Mouse (Mus musculus): ENCODE measurements around the gene Pebp1. TPM values are rescaled to one million over a fixed set of nuclear protein-coding genes. Genes with fewer than 3 reads are reported as not detected.

The Pebp1 gene
- polyA plus RNA-seq, 1 experiment, result 38.5 TPM

DNA sequence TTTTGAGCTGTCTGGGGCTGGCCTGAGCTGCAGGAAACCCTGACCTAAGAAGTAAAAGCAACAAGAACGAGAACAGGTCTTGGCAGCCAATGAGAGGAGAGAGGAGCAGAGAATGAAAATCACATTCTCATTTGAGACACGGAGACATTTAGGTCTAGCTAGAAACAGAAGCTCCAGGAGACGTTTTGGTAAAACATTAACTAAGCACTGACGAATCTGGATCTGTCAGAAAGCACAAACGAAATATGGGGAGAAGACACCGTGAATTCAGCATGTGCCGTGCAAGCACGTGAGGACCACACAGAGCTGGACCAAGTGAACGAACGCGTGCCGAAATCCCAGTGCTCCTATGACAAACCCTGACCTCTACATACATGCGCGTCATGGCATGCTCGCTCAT is 29.1 kb downstream of the Pebp1 start:
- H3K9me3 ChIP-seq (ENCODE audit: control insufficient read depth, low read length), result peaks cover 1% of the 10 kb centered on the region
- H3K4me3 ChIP-seq (replicated peaks), result no peak overlapping the region
- H3K4me1 ChIP-seq (ENCODE audit: control insufficient read depth), result no peaks in the 10 kb centered on the region
- no peak for TF ChIP-seq TAL1 (IDR thresholded peaks at IDR 0.05; ENCODE audit: low read length)
- TF ChIP-seq GATA1 (IDR thresholded peaks at IDR 0.05; ENCODE audit: low read length), result no peak
- H3K27me3 ChIP-seq (ENCODE audit: control insufficient read depth), result no peaks in the 10 kb centered on the region
- peaks cover 100% of the 10 kb centered on the region for H3K36me3 ChIP-seq (ENCODE audit: control insufficient read depth)

DNA sequence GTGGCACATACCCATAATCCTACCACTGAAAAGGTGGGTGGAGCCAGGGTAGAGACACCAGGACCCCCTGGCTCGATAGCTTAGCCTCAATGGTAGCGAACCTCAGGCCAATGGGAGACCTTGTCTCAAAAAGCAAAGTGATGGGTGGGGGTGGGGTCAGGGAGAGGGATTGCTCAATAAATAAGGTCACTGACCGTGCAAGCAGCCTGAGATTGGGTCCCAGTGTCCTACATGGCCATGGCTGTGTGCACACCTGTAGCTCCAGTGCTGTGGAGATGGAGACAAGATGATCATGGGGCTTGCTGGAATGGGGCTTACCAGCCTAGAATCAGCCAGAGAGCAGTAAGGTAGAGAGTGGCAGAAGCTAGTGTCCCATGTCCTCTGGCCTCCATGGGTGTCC is 35.7 kb downstream of the Pebp1 start:
- no peak for TF ChIP-seq GATA1 (IDR thresholded peaks at IDR 0.05; ENCODE audit: low read length)
- TF ChIP-seq TAL1 (IDR thresholded peaks at IDR 0.05; ENCODE audit: low read length), result no peak
- Histone ChIP-seq H3K27me3 (ENCODE audit: control insufficient read depth) (no peaks in the 10 kb centered on the region), H3K36me3 (ENCODE audit: control insufficient read depth) (peaks cover 94% of the 10 kb centered on the region), H3K4me1 (ENCODE audit: control insufficient read depth) (no peaks in the 10 kb centered on the region), H3K9me3 (ENCODE audit: control insufficient read depth, low read length) (no peaks in the 10 kb centered on the region), H3K4me3 (replicated peaks) (no peak overlapping the region)

DNA sequence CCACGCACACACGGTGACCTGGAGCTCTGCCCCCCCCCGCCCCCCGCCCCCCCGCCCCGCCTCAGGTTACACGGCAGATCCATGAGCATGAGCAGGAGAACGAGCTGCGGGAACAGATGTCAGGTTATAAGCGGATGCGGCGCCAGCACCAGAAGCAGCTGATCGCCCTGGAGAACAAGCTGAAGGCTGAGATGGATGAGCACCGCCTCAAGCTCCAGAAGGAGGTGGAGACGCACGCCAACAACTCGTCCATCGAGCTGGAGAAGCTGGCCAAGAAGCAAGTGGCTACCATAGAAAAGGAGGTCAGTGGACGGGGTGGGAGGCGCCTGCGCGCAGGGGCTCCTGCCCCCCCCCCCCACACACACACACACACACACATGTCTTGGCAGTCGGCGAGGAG is 36.6 kb downstream of the Pebp1 start:
- peaks cover 94% of the 10 kb centered on the region for H3K36me3 ChIP-seq (ENCODE audit: control insufficient read depth)
- TF ChIP-seq TAL1 (IDR thresholded peaks at IDR 0.05; ENCODE audit: low read length) (no peak), GATA1 (IDR thresholded peaks at IDR 0.05; ENCODE audit: low read length) (no peak)

DNA sequence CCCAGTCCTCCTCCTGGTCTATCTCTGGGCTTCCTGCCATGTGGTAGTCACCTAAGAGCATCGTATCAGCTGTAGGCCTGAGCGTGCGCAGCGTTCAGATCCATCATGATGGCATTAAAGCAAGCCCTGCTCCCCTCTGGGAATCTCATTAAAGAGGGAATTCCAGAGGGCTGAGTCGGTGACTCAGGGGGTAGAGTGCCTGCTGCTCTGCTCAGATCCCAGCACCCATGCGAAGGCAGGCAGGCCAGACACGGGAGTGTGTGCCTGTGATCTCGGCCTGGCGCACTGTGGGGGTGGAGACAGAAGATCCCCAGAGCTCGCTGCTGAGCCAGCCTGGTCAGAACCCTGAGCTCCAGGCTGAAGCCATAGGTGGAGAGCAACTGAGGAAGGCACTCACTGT is 39.1 kb downstream of the Pebp1 start:
- Histone ChIP-seq H3K4me1 (ENCODE audit: control insufficient read depth) (peaks cover 14% of the 10 kb centered on the region), H3K4me3 (replicated peaks) (no peak overlapping the region), H3K9me3 (ENCODE audit: control insufficient read depth, low read length) (no peaks in the 10 kb centered on the region), H3K27me3 (ENCODE audit: control insufficient read depth) (no peaks in the 10 kb centered on the region), H3K36me3 (ENCODE audit: control insufficient read depth) (peaks cover 94% of the 10 kb centered on the region)
- TF ChIP-seq TAL1 (IDR thresholded peaks at IDR 0.05; ENCODE audit: low read length) (no peak), GATA1 (IDR thresholded peaks at IDR 0.05; ENCODE audit: low read length) (no peak)

More for the DNA sequence above, 36.6 kb downstream of the Pebp1 start:
- Histone ChIP-seq H3K27me3 (ENCODE audit: control insufficient read depth) (no peaks in the 10 kb centered on the region), H3K4me1 (ENCODE audit: control insufficient read depth) (no peaks in the 10 kb centered on the region), H3K9me3 (ENCODE audit: control insufficient read depth, low read length) (no peaks in the 10 kb centered on the region), H3K4me3 (replicated peaks) (no peak overlapping the region)

DNA sequence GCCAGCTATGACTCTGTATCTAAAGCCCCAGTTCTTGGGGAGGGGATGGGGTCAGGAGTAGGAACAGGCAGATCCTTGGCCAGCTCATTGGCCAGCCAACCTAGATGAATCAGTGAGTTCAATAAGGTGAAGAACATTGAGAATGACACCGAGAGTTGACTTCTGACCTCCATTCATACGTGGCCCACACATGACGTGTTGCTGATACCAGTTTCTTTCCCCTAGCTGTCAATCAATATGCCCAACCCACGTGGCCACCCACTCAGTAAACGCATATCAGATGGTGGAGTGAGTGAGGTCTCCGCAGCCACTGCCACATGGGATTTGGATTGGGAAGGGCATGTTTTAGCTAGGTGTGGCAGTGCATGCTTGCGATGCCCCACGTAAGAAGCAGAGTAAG is 42.3 kb downstream of the Pebp1 start:
- no peaks in the 10 kb centered on the region for H3K9me3 ChIP-seq (ENCODE audit: control insufficient read depth, low read length)
- peaks cover 14% of the 10 kb centered on the region for H3K4me1 ChIP-seq (ENCODE audit: control insufficient read depth)
- H3K27me3 ChIP-seq (ENCODE audit: control insufficient read depth), result no peaks in the 10 kb centered on the region
- TF ChIP-seq TAL1 (IDR thresholded peaks at IDR 0.05; ENCODE audit: low read length) (no peak), GATA1 (IDR thresholded peaks at IDR 0.05; ENCODE audit: low read length) (no peak)
- peaks cover 95% of the 10 kb centered on the region for H3K36me3 ChIP-seq (ENCODE audit: control insufficient read depth)
- no peak overlapping the region for H3K4me3 ChIP-seq (replicated peaks)

DNA sequence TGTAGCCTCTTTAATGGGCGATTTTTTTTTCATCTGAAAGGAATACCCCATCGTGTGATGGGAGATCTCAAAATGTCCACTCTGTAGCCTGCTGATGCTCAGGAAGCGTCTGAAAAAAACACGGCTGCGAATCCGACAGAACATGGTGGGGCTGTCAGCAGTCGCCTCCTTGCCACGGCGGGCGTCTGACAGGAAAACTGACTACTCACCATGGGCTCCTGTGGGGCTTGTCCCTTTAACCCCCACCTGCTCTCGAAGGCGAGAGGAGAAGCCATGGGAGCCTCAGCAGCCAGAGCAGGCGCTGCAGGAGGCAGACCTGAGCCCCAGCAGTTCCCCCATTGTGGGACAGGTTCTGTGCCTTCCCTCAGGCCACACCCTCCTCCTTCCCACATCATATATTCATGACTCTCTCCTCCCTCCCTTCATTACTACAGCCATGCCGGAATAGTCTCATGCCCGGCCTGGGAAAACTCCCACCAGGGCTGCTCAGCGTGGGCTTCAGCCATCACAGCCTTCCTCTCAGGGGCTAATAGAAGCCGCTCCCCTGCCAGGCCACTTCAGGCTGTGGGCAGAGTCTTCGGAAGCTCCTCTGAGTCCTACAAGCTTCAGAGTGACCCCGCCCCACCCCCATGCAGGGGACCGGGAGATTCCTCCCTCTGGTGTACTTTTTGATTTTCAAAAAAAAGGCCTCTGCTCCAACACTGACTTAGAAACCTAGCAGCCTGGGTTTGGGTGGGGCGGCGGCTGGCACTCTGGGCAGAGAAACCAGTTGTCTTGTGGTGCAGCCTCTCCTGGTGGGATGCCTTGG is 44.5 kb downstream of the Pebp1 start:
- H3K36me3 ChIP-seq (ENCODE audit: control insufficient read depth), result peaks cover 90% of the 10 kb centered on the region
- peaks cover 14% of the 10 kb centered on the region for H3K4me1 ChIP-seq (ENCODE audit: control insufficient read depth)
- H3K4me3 ChIP-seq (replicated peaks), result no peak overlapping the region
- no peak for TF ChIP-seq TAL1 (IDR thresholded peaks at IDR 0.05; ENCODE audit: low read length)
- TF ChIP-seq GATA1 (IDR thresholded peaks at IDR 0.05; ENCODE audit: low read length), result no peak
- H3K9me3 ChIP-seq (ENCODE audit: control insufficient read depth, low read length), result no peaks in the 10 kb centered on the region
- no peaks in the 10 kb centered on the region for H3K27me3 ChIP-seq (ENCODE audit: control insufficient read depth)

DNA sequence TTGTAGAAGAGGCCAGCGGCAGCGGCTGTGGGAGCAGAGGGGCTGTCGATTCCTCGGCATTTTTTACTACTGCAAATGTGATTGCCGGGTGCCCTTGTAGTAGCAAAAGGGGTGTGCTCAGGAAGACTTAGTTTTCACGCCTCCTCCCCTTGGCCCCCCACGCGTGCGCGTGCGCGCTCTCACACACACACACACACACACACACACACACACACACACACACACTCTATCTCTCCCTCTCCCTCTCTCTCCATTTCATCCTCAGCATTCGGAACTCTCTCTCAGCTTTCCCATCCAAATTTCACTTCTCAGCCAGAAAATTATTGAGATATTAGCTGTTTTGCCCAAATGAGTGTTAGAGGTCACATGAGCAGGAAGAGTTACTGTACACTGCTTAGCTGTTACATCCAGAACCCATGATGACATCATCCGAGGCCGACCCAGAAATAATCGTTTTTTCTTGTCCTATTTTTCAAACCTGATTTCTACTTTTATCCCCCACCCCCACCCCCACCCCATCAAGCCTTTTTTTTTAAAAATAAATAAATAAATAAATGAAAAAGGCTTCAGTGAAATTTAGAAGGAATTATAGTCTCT is 45.4 kb downstream of the Pebp1 start:
- H3K36me3 ChIP-seq (ENCODE audit: control insufficient read depth), result peaks cover 90% of the 10 kb centered on the region
- no peaks in the 10 kb centered on the region for H3K9me3 ChIP-seq (ENCODE audit: control insufficient read depth, low read length)
- H3K4me3 ChIP-seq (replicated peaks), result no peak overlapping the region
- H3K27me3 ChIP-seq (ENCODE audit: control insufficient read depth), result no peaks in the 10 kb centered on the region
- TF ChIP-seq TAL1 (IDR thresholded peaks at IDR 0.05; ENCODE audit: low read length) (no peak), GATA1 (IDR thresholded peaks at IDR 0.05; ENCODE audit: low read length) (no peak)
- peaks cover 14% of the 10 kb centered on the region for H3K4me1 ChIP-seq (ENCODE audit: control insufficient read depth)

DNA sequence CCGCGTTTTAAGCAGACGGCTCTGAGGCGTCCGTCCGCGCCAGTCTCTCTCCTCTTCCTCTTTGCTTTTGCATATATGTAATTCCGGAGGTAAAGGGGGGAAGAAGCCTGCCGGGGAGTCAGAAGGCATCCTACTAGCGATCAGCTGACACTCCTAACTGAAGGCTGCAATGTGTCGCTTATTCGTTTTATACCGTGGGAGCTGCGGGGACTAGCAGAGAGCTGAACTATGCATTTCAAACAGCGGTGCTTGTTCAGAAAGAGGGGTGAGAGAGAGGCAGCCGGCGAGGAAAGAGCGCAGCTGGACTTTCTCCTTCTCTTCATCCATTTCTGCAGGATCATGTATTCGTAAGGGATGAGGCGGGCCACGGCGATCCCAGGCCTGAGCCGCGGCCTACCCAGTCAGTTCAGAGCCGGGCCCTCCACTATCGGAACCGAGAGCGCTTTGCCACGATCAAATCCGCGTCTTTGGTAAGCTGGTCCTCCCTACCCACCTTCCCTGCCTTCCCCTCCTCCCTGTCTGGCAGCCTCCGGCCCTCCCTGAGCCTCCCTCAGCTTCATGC is 46.6 kb downstream of the Pebp1 start:
- Histone ChIP-seq H3K27me3 (ENCODE audit: control insufficient read depth) (no peaks in the 10 kb centered on the region), H3K36me3 (ENCODE audit: control insufficient read depth) (peaks cover 88% of the 10 kb centered on the region), H3K9me3 (ENCODE audit: control insufficient read depth, low read length) (no peaks in the 10 kb centered on the region), H3K4me1 (ENCODE audit: control insufficient read depth) (peaks cover 14% of the 10 kb centered on the region), H3K4me3 (replicated peaks) (no peak overlapping the region)
- TF ChIP-seq GATA1 (IDR thresholded peaks at IDR 0.05; ENCODE audit: low read length) (no peak), TAL1 (IDR thresholded peaks at IDR 0.05; ENCODE audit: low read length) (no peak)

DNA sequence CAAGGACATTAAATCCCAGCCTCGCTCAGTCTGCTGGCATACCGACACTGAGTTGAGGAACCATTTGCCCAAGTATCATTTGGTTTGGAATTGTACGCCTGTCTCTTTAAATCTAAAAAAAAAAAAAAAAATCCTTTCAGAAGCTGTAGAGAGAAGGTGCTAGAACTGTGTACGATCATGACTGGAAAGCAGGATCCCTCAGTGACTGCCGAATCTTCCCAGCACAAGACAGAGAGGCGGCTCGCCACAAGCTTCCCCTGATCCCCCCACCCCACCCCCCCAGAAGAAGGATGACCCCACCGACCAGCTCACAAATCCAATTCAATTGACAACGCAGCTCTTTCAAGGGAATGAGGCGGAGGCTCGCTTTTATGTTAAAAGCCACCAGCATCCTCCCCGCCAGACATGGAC is 47.1 kb downstream of the Pebp1 start:
- Histone ChIP-seq H3K4me3 (replicated peaks) (no peak overlapping the region), H3K36me3 (ENCODE audit: control insufficient read depth) (peaks cover 88% of the 10 kb centered on the region)
- TF ChIP-seq TAL1 (IDR thresholded peaks at IDR 0.05; ENCODE audit: low read length) (no peak), GATA1 (IDR thresholded peaks at IDR 0.05; ENCODE audit: low read length) (no peak)

More for the DNA sequence above, 47.1 kb downstream of the Pebp1 start:
- Histone ChIP-seq H3K9me3 (ENCODE audit: control insufficient read depth, low read length) (no peaks in the 10 kb centered on the region), H3K27me3 (ENCODE audit: control insufficient read depth) (no peaks in the 10 kb centered on the region), H3K4me1 (ENCODE audit: control insufficient read depth) (peaks cover 13% of the 10 kb centered on the region)

All from erythroblast, embryonic 14.5 days (primary cell).